Mouse (Mus musculus) bone marrow macrophage, adult 2 months (primary cell): ENCODE results near the gene Ramp1. TPM values are rescaled to one million over a fixed set of nuclear protein-coding genes. Genes with fewer than 3 reads are reported as not detected.
A peak's percentile ranks its signal among the peaks of the same experiment; 100 is the strongest.

Experiments used
- H3K27ac ChIP-seq: 2 replicates; pipeline ENCODE4 v1.5.1; 2012; ENCODE audit warnings: low read depth, low read length; ENCODE audit not compliant: insufficient read depth
- H3K4me1 ChIP-seq: 2 replicates; pipeline ENCODE4 v1.6.1; 2012; ENCODE audit warnings: low read length; ENCODE audit not compliant: control insufficient read depth, insufficient read depth
- H3K4me3 ChIP-seq: 2 replicates; pipeline ENCODE4 v1.5.1; 2012; ENCODE audit warnings: mild to moderate bottlenecking, low read length, moderate library complexity; ENCODE audit not compliant: insufficient read depth
- CTCF ChIP-seq: IDR thresholded peaks from 2 replicates; pipeline ENCODE4 v1.5.1; 2012; ENCODE audit warnings: low read depth, mild to moderate bottlenecking, low read length, moderate library complexity
- POLR2A ChIP-seq: IDR thresholded peaks from 2 replicates; pipeline ENCODE4 v1.6.1; 2012; ENCODE audit warnings: mild to moderate bottlenecking, low read depth, low read length, borderline replicate concordance
- polyA plus RNA-seq: library from polyadenylated mRNA; stranded (reverse); fragments of >200 nt; gene quantifications from 2 replicates; pipeline ENCODE4 v1.2.4, GENCODE M21; 2012; ENCODE audit not compliant: missing spikeins, insufficient read depth, insufficient read length

The Ramp1 gene
- polyA plus RNA-seq, 1 experiment = 12.7 TPM

DNA sequence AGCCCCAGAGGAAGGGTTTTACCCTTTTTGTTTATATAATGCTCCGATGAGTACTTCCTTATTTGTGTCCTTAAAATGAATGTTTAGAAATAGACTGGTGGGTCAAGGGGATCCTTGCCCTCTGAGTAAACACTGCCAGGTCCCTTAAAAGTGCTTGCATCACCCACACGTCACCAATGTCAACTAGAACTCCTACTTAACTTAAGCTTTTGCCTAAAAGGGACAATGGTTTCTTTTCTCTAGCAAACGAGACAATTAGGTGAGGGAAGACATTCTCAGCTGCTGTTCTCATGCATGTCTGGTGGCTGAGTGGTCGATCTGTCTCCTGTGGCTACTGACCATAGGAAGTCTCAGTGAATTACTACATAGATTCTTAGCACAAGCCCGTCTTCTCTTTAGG is 52.3 kb downstream of the Ramp1 start:
- peaks cover 20% of the 10 kb centered on the region for H3K4me1 ChIP-seq
- TF ChIP-seq CTCF (no peak), POLR2A (no peak)
- no peak overlapping the region for H3K4me3 ChIP-seq
- H3K27ac ChIP-seq = no peak overlapping the region

DNA sequence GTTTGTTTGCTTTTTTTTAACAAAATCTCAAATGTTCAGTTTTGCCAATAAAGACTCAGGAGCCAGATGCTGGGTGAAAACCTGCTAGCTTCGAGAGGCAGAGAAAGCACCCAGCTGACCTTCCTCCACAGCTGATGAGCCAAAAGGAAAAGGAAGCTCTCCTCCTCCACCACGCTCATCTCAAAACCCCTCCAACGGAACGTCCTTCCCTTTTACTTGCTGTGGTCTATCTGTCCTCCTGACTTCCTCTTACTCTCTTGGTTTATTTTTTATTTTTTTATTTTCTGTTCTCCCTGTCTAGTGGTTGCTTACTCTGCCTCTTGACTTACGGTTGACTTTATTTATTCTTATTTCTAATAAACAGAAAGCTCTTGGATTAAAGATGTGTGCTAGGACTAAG is 55.8 kb downstream of the Ramp1 start:
- no peak overlapping the region for H3K27ac ChIP-seq
- peaks cover 22% of the 10 kb centered on the region for H3K4me1 ChIP-seq
- TF ChIP-seq CTCF (no peak), POLR2A (no peak)
- no peak overlapping the region for H3K4me3 ChIP-seq

DNA sequence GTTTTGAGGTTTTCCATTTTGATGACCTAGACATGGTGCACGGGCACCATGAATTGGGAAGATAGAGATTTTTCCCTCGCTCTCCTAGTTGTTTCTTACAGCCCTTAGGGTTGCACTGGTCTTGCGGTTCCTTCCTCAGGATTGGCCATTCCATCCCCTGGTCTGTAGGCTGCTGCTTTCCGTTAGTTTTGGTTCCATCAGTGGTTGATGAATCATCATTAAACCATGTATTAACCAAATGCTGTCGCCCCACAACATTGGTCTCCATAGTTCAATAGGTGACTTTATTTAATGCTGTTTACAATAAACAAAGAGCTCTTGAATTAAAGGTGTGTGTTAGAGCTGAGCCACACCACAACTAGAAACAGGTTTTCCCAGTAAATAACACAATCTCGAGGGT is 58.1 kb downstream of the Ramp1 start:
- Histone ChIP-seq H3K4me1 (peaks cover 10% of the 10 kb centered on the region), H3K27ac (no peak overlapping the region), H3K4me3 (no peak overlapping the region)
- TF ChIP-seq CTCF (no peak), POLR2A (no peak)

DNA sequence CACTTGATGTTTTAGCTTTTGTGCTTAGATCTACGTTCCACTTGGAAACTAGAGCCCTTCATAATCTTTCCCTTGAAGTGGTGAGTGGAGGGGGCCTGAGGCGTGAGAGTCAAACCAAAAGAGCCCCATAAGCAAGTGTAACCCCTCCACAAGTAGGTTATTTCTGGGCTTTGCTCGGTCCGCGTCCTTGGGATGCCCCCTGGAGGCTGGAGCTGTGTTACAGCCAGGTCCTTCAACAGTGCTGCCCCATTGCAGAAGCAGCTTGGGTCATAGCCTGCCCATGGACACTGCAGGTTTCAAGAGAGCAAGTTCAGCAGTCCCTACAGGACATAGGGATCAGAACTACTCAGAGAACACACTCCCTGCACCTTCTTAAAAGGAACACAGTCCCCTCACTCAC is 59.5 kb downstream of the Ramp1 start:
- peak; percentile 81 for TF ChIP-seq CTCF
- TF ChIP-seq POLR2A = no peak
- no peak overlapping the region for H3K4me3 ChIP-seq
- peaks cover 10% of the 10 kb centered on the region for H3K4me1 ChIP-seq
- no peak overlapping the region for H3K27ac ChIP-seq

DNA sequence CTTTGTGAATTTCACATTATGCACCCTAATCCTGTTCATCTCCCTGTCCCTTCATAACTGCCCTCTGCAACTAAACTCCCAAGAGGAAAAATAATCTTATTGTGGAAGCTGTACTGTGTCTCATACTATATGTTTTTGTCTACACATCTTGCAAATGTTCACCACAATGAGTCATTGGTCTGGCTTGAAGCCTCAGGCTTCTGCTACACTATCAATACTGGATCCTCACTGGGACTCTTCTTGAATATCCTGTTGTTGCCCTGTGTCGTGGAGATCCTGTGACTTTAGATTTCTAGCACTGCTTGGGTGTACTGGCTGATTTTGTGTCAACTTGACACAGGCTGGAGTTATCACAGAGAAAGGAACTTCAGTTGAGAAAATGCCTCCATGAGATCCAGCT is 60.2 kb downstream of the Ramp1 start:
- no peak for TF ChIP-seq POLR2A
- TF ChIP-seq CTCF = no peak
- H3K27ac ChIP-seq = no peak overlapping the region
- H3K4me1 ChIP-seq = peaks cover 11% of the 10 kb centered on the region
- no peak overlapping the region for H3K4me3 ChIP-seq

DNA sequence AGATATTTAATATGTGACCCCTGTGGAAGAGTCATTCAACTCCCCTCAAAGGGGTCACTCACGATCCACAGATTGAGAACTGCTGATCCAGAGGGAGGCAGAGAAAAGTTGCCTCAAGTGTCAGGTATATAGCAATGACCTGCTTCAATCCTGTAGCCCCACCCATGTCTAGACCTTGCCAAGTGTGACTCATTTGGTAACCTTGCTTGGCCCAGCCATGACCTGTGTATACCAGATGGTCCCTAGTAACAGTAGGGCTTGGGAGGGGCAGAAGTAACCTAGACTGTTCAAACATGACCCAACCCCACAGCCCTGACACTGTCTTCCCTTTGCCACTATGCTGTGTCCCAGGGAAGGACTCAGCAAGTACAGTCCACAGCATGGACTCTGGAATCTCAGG is 61.1 kb downstream of the Ramp1 start:
- Histone ChIP-seq H3K4me3 (no peak overlapping the region), H3K4me1 (peaks cover 13% of the 10 kb centered on the region), H3K27ac (no peak overlapping the region)
- TF ChIP-seq POLR2A (no peak), CTCF (no peak)

DNA sequence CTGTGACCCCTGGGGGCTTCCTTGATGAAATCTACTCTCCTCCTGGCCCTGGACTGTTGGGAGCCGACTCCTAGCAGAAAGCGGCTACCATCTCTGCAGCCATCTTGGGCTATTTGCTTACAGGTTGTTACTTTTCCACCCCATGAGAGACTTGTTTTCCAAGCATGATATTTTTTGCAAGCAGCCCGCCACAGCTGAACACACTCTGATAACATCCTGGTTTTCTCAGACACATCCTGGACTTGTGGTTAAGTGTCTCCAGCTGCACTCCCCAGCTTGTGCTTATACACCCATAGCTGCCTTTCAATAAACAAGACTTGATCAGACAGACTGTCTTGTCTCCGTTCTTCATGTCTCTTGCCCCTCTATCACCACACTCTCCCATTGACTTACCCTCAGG is 61.6 kb downstream of the Ramp1 start:
- no peak overlapping the region for H3K27ac ChIP-seq
- TF ChIP-seq CTCF (no peak), POLR2A (no peak)
- H3K4me3 ChIP-seq = no peak overlapping the region
- H3K4me1 ChIP-seq = peaks cover 10% of the 10 kb centered on the region

DNA sequence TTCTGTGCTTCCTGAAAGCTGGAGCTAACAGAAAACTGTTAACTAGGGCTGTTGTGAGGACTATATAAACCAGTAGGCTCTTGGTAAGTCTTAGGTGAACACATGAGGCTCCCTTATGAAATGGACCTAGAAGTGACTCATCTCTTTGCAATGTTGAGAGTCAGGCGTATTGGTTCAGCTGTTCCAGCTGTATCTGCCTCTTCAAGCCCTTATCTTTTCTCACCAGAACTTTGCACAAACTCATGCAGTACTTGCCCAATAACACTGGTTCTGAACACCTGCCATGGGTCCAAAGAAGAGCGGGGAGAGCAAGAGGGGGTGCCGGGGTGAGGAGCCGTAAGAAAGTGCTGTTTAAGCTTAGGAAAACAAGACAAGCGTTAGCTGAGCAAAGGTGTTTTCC is 68.6 kb downstream of the Ramp1 start:
- H3K4me3 ChIP-seq = no peak overlapping the region
- no peak overlapping the region for H3K27ac ChIP-seq
- TF ChIP-seq POLR2A = no peak
- TF ChIP-seq CTCF = no peak
- H3K4me1 ChIP-seq = peaks cover 32% of the 10 kb centered on the region

DNA sequence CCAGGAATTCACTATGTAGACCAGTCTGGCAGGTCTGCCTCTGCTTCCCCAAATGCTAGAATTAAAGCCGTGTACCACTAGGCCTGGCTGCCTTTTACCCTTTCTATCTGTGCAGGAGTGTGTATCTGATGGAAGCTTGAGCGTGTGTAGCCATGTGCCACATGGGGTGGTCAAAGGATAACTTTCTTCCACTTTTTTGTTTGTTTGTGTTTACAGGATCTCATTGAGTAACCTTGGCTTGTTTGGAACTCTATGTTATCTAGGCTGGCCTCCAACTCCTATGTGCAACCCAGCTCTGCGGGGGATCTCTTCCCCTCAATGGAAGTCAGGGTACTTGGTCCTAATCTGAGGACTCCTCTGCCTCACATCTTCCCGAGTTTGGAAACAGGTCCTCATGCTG is 69.3 kb downstream of the Ramp1 start:
- no peak for TF ChIP-seq POLR2A
- no peak for TF ChIP-seq CTCF
- H3K4me3 ChIP-seq = peak overlapping the region; percentile 83; the same call in 1 of the 2 replicates
- H3K4me1 ChIP-seq = peaks cover 37% of the 10 kb centered on the region
- H3K27ac ChIP-seq = no peak overlapping the region

DNA sequence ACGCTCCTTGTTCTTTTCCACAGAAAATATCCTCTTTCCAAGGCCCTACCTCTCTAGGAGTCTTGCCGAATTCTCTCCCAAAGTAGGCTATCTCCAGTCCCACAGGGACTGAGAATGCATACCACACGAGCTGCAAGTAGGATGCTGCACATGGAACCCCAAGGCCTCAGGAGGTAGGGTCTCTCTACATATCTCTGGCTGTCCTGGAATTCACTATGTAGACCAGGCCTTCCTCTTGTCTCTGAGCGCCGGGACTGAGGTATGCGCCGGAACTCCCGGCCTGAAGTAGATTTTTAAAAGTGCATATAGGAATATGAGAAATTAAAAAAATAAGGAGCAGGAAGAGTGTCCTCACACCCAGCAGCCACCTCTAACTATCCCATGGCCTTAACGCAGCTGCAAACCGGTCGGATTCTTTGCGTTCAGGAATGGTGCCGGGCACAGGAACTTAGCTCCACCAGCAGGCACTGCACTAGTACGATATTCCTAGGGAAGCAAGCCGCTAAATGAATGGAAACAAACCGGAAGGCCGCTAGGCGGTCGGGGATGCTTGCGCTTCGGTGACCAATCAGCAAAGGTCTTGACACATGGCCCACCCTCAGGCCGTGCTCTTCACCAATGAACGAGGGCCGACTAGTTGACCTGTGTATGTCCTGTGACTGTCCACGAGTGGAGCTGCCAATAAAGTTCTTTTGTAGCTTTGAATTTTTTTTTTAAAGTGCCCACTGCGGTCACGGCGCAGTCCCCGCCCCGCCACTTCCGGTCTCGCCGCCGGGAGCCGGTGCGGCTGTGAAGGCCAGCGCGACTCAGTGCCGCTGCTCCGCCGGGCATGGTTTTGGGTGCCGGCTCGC is 70.2 kb downstream of the Ramp1 start, which contains the start of gene Ube2f:
Gene Ube2f, plus strand, starts transcription at position 741 of the 851 bp plus-strand sequence.
- H3K4me1 ChIP-seq = peaks cover 44% of the 10 kb centered on the region
- 0 out of 2 replicates have a peak, but pooled peaks have one; percentile 76 for TF ChIP-seq POLR2A
- no peak for TF ChIP-seq CTCF
- H3K27ac ChIP-seq = peak within 1 kb of the TSS; percentile 81
- H3K4me3 ChIP-seq = peak within 1 kb of the TSS; percentile 95
